Comparison of ENCODE assay signal across 8 mouse cellular contexts in the genomic region with DNA sequence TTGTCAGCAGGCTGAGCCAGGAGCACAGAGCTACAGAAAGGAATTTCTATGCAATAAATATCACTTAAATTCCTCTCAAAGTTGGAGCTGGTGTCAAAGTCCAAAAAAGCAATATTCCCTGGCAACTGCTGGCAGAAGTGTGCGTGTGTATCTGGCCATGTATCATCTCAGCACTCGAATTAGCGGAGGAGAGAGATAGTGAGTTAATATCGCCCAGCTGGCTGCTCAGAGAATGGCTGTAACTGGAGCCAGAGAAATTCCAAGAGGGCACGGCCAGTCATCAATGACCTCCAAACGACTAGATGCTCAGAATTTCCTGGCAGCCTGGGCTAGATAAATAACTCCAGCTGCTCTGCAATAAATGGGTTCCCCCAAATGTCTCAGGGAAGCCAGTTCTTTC. TPM values are rescaled to one million over a fixed set of nuclear protein-coding genes. Genes with fewer than 3 reads are reported as not detected.
DNase-seq lines count a peak whose midpoint lies in the region; ATAC-seq and TF ChIP-seq lines count a peak whose summit lies in the region.

No protein-coding gene starts in this region.

- 0 out of 2 replicates have a peak overlapping the region, but pooled peaks have one; percentile 31 for H3K27ac ChIP-seq in forebrain, embryonic 10.5 days
- no peak overlapping the region for H3K27ac ChIP-seq in forebrain, embryonic 16.5 days (ENCODE audit: low read length)
- peak overlapping the region; percentile 72 for H3K27ac ChIP-seq in hindbrain, embryonic 13.5 days
- H3K27ac ChIP-seq in neural tube, embryonic 13.5 days (replicated peaks) = peak overlapping the region; percentile 95
- H3K27ac ChIP-seq in layer of hippocampus, adult 2 months = no peak overlapping the region

- no peaks in the 10 kb centered on the region for H3K36me3 ChIP-seq in forebrain, embryonic 10.5 days (replicated peaks)
- H3K36me3 ChIP-seq in forebrain, embryonic 16.5 days (ENCODE audit: control insufficient read depth, insufficient read depth) = no peaks in the 10 kb centered on the region
- no peaks in the 10 kb centered on the region for H3K36me3 ChIP-seq in hindbrain, embryonic 13.5 days
- H3K36me3 ChIP-seq in neural tube, embryonic 13.5 days = no peaks in the 10 kb centered on the region

- WGBS in forebrain, embryonic 10.5 days = 41% methylated on average over 6 of the region's 6 CpGs
- WGBS in forebrain, embryonic 16.5 days = 42% methylated on average over 6 of the region's 6 CpGs
- 29% methylated on average over 6 of the region's 6 CpGs for WGBS in hindbrain, embryonic 13.5 days
- WGBS in neural tube, embryonic 13.5 days = 16% methylated on average over 6 of the region's 6 CpGs

- no peak overlapping the region for H3K4me3 ChIP-seq in forebrain, embryonic 10.5 days
- no peak overlapping the region for H3K4me3 ChIP-seq in forebrain, embryonic 16.5 days (replicated peaks; ENCODE audit: low read length)
- H3K4me3 ChIP-seq in hindbrain, embryonic 13.5 days = no peak overlapping the region
- no peak overlapping the region for H3K4me3 ChIP-seq in neural tube, embryonic 13.5 days
- H3K4me3 ChIP-seq in layer of hippocampus, adult 2 months = no peak overlapping the region

- H3K9me3 ChIP-seq in forebrain, embryonic 10.5 days = no peaks in the 10 kb centered on the region
- no peaks in the 10 kb centered on the region for H3K9me3 ChIP-seq in forebrain, embryonic 16.5 days (ENCODE audit: control insufficient read depth, low read length)
- no peaks in the 10 kb centered on the region for H3K9me3 ChIP-seq in hindbrain, embryonic 13.5 days
- H3K9me3 ChIP-seq in neural tube, embryonic 13.5 days = no peaks in the 10 kb centered on the region

- no peak for ATAC-seq in forebrain, embryonic 16.5 days
- no peak for ATAC-seq in hindbrain, embryonic 13.5 days (ENCODE audit: low FRiP score)
- ATAC-seq in neural tube, embryonic 13.5 days (ENCODE audit: low read depth) = no peak

- no peak for TF ChIP-seq CTCF in layer of hippocampus, adult 2 months (conservative IDR thresholded peaks at IDR 0.05)

- H3K4me2 ChIP-seq in forebrain, embryonic 16.5 days (ENCODE audit: low read length) = no peak overlapping the region
- H3K4me2 ChIP-seq in hindbrain, embryonic 13.5 days = no peak overlapping the region
- H3K4me2 ChIP-seq in neural tube, embryonic 13.5 days = no peak overlapping the region

- no peak for DNase-seq in forebrain, embryonic 10.5 days (ENCODE audit: extremely low spot score, low spot score)
- peak; percentile 21 for DNase-seq in lung, postnatal 36 days
- DNase-seq in lung, postnatal 25 days (ENCODE audit: low spot score) = no peak
- DNase-seq in layer of hippocampus, postnatal 25 days (ENCODE audit: extremely low spot score in 1 of 2, low spot score in 1 of 2) = no peak
- no peak for DNase-seq in layer of hippocampus, adult 2 months (ENCODE audit: low spot score in 2 of 2)

- H3K27me3 ChIP-seq in forebrain, embryonic 10.5 days (ENCODE audit: poor library complexity, severe bottlenecking) = peaks cover 98% of the 10 kb centered on the region
- H3K27me3 ChIP-seq in forebrain, embryonic 16.5 days (replicated peaks; ENCODE audit: control insufficient read depth, insufficient read depth, low read length) = peaks cover 15% of the 10 kb centered on the region
- H3K27me3 ChIP-seq in hindbrain, embryonic 13.5 days = peaks cover 26% of the 10 kb centered on the region
- peaks cover 43% of the 10 kb centered on the region for H3K27me3 ChIP-seq in neural tube, embryonic 13.5 days

- no peak overlapping the region for H3K9ac ChIP-seq in forebrain, embryonic 16.5 days (replicated peaks; ENCODE audit: low read depth, low read length)
- H3K9ac ChIP-seq in hindbrain, embryonic 13.5 days = no peak overlapping the region
- no peak overlapping the region for H3K9ac ChIP-seq in neural tube, embryonic 13.5 days

- peaks cover 50% of the 10 kb centered on the region for H3K4me1 ChIP-seq in forebrain, embryonic 10.5 days
- peaks cover 32% of the 10 kb centered on the region for H3K4me1 ChIP-seq in forebrain, embryonic 16.5 days (replicated peaks; ENCODE audit: control insufficient read depth, insufficient read depth, low read length)
- peaks cover 62% of the 10 kb centered on the region for H3K4me1 ChIP-seq in hindbrain, embryonic 13.5 days (replicated peaks)
- peaks cover 66% of the 10 kb centered on the region for H3K4me1 ChIP-seq in neural tube, embryonic 13.5 days (replicated peaks)

RNA-seq across cellular contexts. Expression of a gene that starts 48.0 kb away (rescaled TPM):
- polyA plus RNA-seq in forebrain, embryonic 10.5 days (2016; fragmentation: Nextera tagmentation; extraction: Ambion mirVana) = 1.2 and 1.4 TPM in 2 replicates
- 2.1 and 2.2 TPM in 2 replicates for polyA plus RNA-seq in forebrain, embryonic 16.5 days (2015; fragmentation: Nextera tagmentation; extraction: Ambion mirVana)
- 0.60 and 1.5 TPM in 2 replicates for polyA plus RNA-seq in hindbrain, embryonic 13.5 days (2015; fragmentation: Nextera tagmentation; extraction: Ambion mirVana)
- polyA plus RNA-seq in neural tube, embryonic 13.5 days (2015; fragmentation: Nextera tagmentation; extraction: Ambion mirVana) = 0.60 and 0.99 TPM in 2 replicates
- not detected for total RNA-seq in layer of hippocampus, postnatal 25 days (2021)
- total RNA-seq in layer of hippocampus, adult 2 months (2021) = not detected

Comparison
In these comparisons a context has a peak if more than half of its experiments do, and no peak if none do; other contexts are left out.
1. H3K27ac ChIP-seq: peak in forebrain, embryonic 10.5 days (single experiment), hindbrain, embryonic 13.5 days (single experiment) and neural tube, embryonic 13.5 days (single experiment); none in forebrain, embryonic 16.5 days (single experiment) and layer of hippocampus, adult 2 months (single experiment).